Mouse (Mus musculus): ENCODE measurements around the gene Zbtb20. TPM values are rescaled to one million over a fixed set of nuclear protein-coding genes. Genes with fewer than 3 reads are reported as not detected.

Gene Zbtb20
- total and polyA plus RNA-seq, 3 experiments, result 31.1 to 199 (median 161) TPM

DNA sequence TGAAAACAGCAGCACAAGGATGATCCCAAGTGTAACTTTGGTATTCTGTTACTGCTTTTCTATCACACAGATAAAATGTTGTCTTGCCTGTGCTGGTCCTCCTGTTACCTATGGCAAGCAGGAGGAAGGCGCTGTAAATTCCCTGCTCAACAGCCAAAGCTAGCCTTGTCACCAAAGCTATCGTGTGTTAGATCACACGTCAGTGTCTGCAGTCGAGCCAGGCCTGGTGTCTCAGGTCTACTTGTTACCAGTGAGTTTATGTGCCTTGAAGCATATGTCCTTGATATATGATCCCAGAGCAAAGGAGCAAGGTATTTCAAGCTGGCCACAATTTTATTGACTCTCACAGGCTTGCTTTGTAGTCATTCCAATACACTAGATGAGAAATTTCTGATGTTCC lies 517.7 kb downstream of the Zbtb20 start:
- 88% methylated on average over 4 of the region's 4 CpGs for WGBS
- peaks cover 22% of the 10 kb centered on the region for H3K4me1 ChIP-seq (ENCODE audit: control insufficient read depth, insufficient read depth, low read length)
- intact Hi-C loops (cut with DNase I), result loop anchor here (5.0 kb wide), 1 partner anchor 199 kb away; no protein-coding TSS in a partner anchor
- H3K79me2 ChIP-seq (replicated peaks; ENCODE audit: control insufficient read depth, insufficient read depth, low read length), result peaks cover 4% of the 10 kb centered on the region
- no peak overlapping the region for H3K4me3 ChIP-seq
- H3K9ac ChIP-seq (ENCODE audit: low read depth, low read length), result no peak overlapping the region
- peaks cover 45% of the 10 kb centered on the region for H3K36me3 ChIP-seq (ENCODE audit: control insufficient read depth, insufficient read depth, low read length)
- no peaks in the 10 kb centered on the region for H3K27me3 ChIP-seq (ENCODE audit: control insufficient read depth, insufficient read depth, low read length)
- peak overlapping the region; percentile 8; the same call in 1 of the 2 replicates for H3K27ac ChIP-seq
- no peak for DNase-seq
- TF ChIP-seq CTCF (IDR thresholded peaks at IDR 0.05) (no peak), EP300 (IDR thresholded peaks at IDR 0.05; ENCODE audit: insufficient read depth, low read depth, low read length) (no peak), POLR2A (IDR thresholded peaks at IDR 0.05; ENCODE audit: insufficient read depth, low read depth, low read length) (no peak)

GRCm38 (mm10) chr16:43394013-43394568 lies 518.4 kb downstream of the Zbtb20 start:
- intact Hi-C loops (cut with DNase I), result loop anchor here (5.0 kb wide), 1 partner anchor 198 kb away; no protein-coding TSS in a partner anchor

GRCm38 (mm10) chr16:43394760-43395159 lies 519.1 kb downstream of the Zbtb20 start:
- H3K4me3 ChIP-seq, result no peak overlapping the region
- H3K27me3 ChIP-seq (ENCODE audit: control insufficient read depth, insufficient read depth, low read length), result no peaks in the 10 kb centered on the region
- WGBS, result 51% methylated on average over 2 of the region's 2 CpGs
- peak overlapping the region; percentile 34; the same call in 1 of the 2 replicates for H3K27ac ChIP-seq
- TF ChIP-seq EP300 (IDR thresholded peaks at IDR 0.05; ENCODE audit: insufficient read depth, low read depth, low read length) (peak; percentile 85; the same call in 1 of the 2 replicates), POLR2A (IDR thresholded peaks at IDR 0.05; ENCODE audit: insufficient read depth, low read depth, low read length) (no peak), CTCF (IDR thresholded peaks at IDR 0.05) (peak; percentile 73)
- intact Hi-C loops (cut with DNase I), result loop anchor here (5.0 kb wide), 3 partner anchors 38 to 198 kb away; no protein-coding TSS in a partner anchor
- no peak overlapping the region; the same call in 1 of the 2 replicates for H3K9ac ChIP-seq (ENCODE audit: low read depth, low read length)
- peaks cover 35% of the 10 kb centered on the region for H3K36me3 ChIP-seq (ENCODE audit: control insufficient read depth, insufficient read depth, low read length)
- DNase-seq, result peak in 1 of 2 experiments; percentile 55
- H3K79me2 ChIP-seq (replicated peaks; ENCODE audit: control insufficient read depth, insufficient read depth, low read length), result peaks cover 4% of the 10 kb centered on the region
- peaks cover 21% of the 10 kb centered on the region for H3K4me1 ChIP-seq (ENCODE audit: control insufficient read depth, insufficient read depth, low read length)

More at GRCm38 (mm10) chr16:43394013-43394568, 518.4 kb downstream of the Zbtb20 start:
- Histone ChIP-seq H3K4me1 (ENCODE audit: control insufficient read depth, insufficient read depth, low read length) (peaks cover 21% of the 10 kb centered on the region), H3K27ac (peak overlapping the region; percentile 8), H3K36me3 (ENCODE audit: control insufficient read depth, insufficient read depth, low read length) (peaks cover 40% of the 10 kb centered on the region), H3K27me3 (ENCODE audit: control insufficient read depth, insufficient read depth, low read length) (no peaks in the 10 kb centered on the region), H3K9ac (ENCODE audit: low read depth, low read length) (no peak overlapping the region), H3K79me2 (replicated peaks; ENCODE audit: control insufficient read depth, insufficient read depth, low read length) (peaks cover 4% of the 10 kb centered on the region), H3K4me3 (no peak overlapping the region)
- WGBS, result 44% methylated on average over 9 of the region's 9 CpGs
- DNase-seq, result no peak
- TF ChIP-seq POLR2A (IDR thresholded peaks at IDR 0.05; ENCODE audit: insufficient read depth, low read depth, low read length) (no peak), EP300 (IDR thresholded peaks at IDR 0.05; ENCODE audit: insufficient read depth, low read depth, low read length) (no peak), CTCF (IDR thresholded peaks at IDR 0.05) (no peak)

DNA sequence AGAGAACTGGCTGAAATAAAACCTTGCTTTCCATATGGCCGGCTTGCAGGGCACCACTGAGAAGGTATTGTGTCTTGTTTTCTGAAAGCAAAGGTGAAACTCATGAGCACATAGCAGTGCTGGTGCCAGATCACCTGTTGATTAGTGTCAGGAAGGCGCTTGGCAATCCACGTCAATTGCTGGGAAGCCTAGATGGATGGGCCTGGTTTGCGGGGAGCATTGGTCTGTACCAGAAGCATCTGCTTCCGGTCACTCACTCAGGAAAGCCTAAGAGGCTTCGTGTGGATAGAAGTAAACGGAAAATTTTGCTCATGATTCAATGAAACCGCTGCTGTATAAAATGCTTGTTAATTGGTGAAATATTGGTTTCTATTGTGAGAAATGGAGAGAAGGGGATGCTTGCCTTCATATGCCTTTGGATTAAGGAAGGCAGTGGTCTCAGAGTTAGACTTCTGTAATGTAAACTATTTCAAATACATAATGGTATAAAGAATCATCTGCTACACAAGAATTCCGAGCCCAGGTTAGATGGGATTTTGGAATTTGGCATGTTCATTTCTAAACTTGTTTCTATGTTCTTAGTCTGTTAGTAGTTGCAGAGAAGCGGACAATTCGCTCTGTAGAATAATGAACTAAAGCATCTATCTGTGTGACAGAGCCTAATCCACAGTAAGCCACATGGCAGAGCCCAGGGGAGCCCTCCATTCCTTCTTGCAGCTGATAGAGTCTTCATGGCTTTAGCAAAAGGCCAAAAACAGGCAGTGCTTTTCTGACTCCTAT lies 521.4 kb downstream of the Zbtb20 start:
- H3K4me1 ChIP-seq (ENCODE audit: control insufficient read depth, insufficient read depth, low read length), result peaks cover 20% of the 10 kb centered on the region
- H3K4me3 ChIP-seq, result no peak overlapping the region
- intact Hi-C loops (cut with DNase I), result loop anchor here (5.0 kb wide), 2 partner anchors 35 to 175 kb away; no protein-coding TSS in a partner anchor
- H3K79me2 ChIP-seq (replicated peaks; ENCODE audit: control insufficient read depth, insufficient read depth, low read length), result peaks cover 2% of the 10 kb centered on the region
- peak overlapping the region; percentile 6; the same call in 1 of the 2 replicates for H3K27ac ChIP-seq
- 73% methylated on average over 11 of the region's 11 CpGs for WGBS
- no peak for DNase-seq
- peaks cover 33% of the 10 kb centered on the region for H3K36me3 ChIP-seq (ENCODE audit: control insufficient read depth, insufficient read depth, low read length)
- no peak overlapping the region for H3K9ac ChIP-seq (ENCODE audit: low read depth, low read length)
- TF ChIP-seq CTCF (IDR thresholded peaks at IDR 0.05) (no peak), EP300 (IDR thresholded peaks at IDR 0.05; ENCODE audit: insufficient read depth, low read depth, low read length) (0 out of 2 replicates have a peak, but pooled peaks have one; percentile 21)
- H3K27me3 ChIP-seq (ENCODE audit: control insufficient read depth, insufficient read depth, low read length), result no peaks in the 10 kb centered on the region

GRCm38 (mm10) chr16:43397629-43398323 lies 522.1 kb downstream of the Zbtb20 start:
- DNase-seq, result no peak
- WGBS, result 84% methylated on average over 3 of the region's 3 CpGs
- Histone ChIP-seq H3K4me1 (ENCODE audit: control insufficient read depth, insufficient read depth, low read length) (peaks cover 22% of the 10 kb centered on the region), H3K27me3 (ENCODE audit: control insufficient read depth, insufficient read depth, low read length) (no peaks in the 10 kb centered on the region), H3K36me3 (ENCODE audit: control insufficient read depth, insufficient read depth, low read length) (peaks cover 37% of the 10 kb centered on the region), H3K9ac (ENCODE audit: low read depth, low read length) (no peak overlapping the region), H3K79me2 (replicated peaks; ENCODE audit: control insufficient read depth, insufficient read depth, low read length) (peaks cover 4% of the 10 kb centered on the region), H3K27ac (no peak overlapping the region), H3K4me3 (no peak overlapping the region)
- intact Hi-C loops (cut with DNase I), result loop anchor here (5.0 kb wide), 2 partner anchors 35 to 175 kb away; no protein-coding TSS in a partner anchor
- TF ChIP-seq CTCF (IDR thresholded peaks at IDR 0.05) (no peak), EP300 (IDR thresholded peaks at IDR 0.05; ENCODE audit: insufficient read depth, low read depth, low read length) (no peak), POLR2A (IDR thresholded peaks at IDR 0.05; ENCODE audit: insufficient read depth, low read depth, low read length) (no peak)

All from heart, adult 2 months (tissue).